Mouse (Mus musculus) hindbrain, postnatal 0 days (tissue): ENCODE results near the gene Inpp4b. TPM values are rescaled to one million over a fixed set of nuclear protein-coding genes. Genes with fewer than 3 reads are reported as not detected.
A peak's percentile ranks its signal among the peaks of the same experiment; 100 is the strongest.
"Not testable (repeated sequence)": the region's sequence is repeated elsewhere in the genome, so short reads cannot be mapped to it uniquely, and the experiment has no call there.

ENCODE experiments used
- ATAC-seq: fragments of 200-750 bp; cut with Nextera tagmentation; 2 replicates; pipeline ENCODE4 v1.8.0; 2017; ENCODE audit warnings: mild to moderate bottlenecking, moderate TSS enrichment, moderate library complexity
- DNase-seq: peaks from one replicate; pipeline ENCODE4 v3.0.0-alpha.2; 2015; ENCODE audit warnings: low spot score
- H3K27ac ChIP-seq: fragments of 300-500 bp; sonication (generic); 2 replicates; pipeline ENCODE4 v1.5.1; 2014; ENCODE audit warnings: mild to moderate bottlenecking
- H3K27me3 ChIP-seq: fragments of 300-500 bp; sonication (generic); 2 replicates; pipeline ENCODE4 v1.6.1; 2014; ENCODE audit warnings: low read length, mixed read lengths; ENCODE audit not compliant: insufficient read depth
- H3K36me3 ChIP-seq: fragments of 300-500 bp; sonication (generic); 2 replicates; pipeline ENCODE4 v1.6.1; 2014; ENCODE audit warnings: low read length, mixed read lengths; ENCODE audit not compliant: insufficient read depth
- H3K4me1 ChIP-seq: fragments of 300-500 bp; sonication (generic); 2 replicates; pipeline ENCODE4 v1.6.1; 2014; ENCODE audit warnings: antibody characterized with exemption, low read length, mixed read lengths; ENCODE audit not compliant: insufficient read depth
- H3K4me2 ChIP-seq: fragments of 300-500 bp; sonication (generic); 2 replicates; pipeline ENCODE4 v1.6.1; 2014; ENCODE audit warnings: low read depth, mild to moderate bottlenecking, low read length, moderate library complexity, mixed read lengths
- H3K4me3 ChIP-seq: fragments of 300-500 bp; sonication (generic); 2 replicates; pipeline ENCODE4 v1.5.1; 2014; ENCODE audit warnings: low read length
- H3K9ac ChIP-seq: fragments of 300-500 bp; sonication (generic); replicated peaks from 2 replicates; pipeline ENCODE4 v1.6.1; 2014; ENCODE audit warnings: mild to moderate bottlenecking, low read length, moderate library complexity, mixed read lengths
- H3K9me3 ChIP-seq: fragments of 300-500 bp; sonication (generic); 2 replicates; pipeline ENCODE4 v1.6.1; 2016; ENCODE audit warnings: low read length, mixed read lengths
- CTCF ChIP-seq: IDR thresholded peaks from 2 replicates; pipeline ENCODE4 v1.5.1; 2016; ENCODE audit warnings: antibody characterized with exemption, control low read depth, low read depth
- WGBS: fragments of 180-500 bp; shearing (Covaris S2); extraction: QIAGEN DNeasy Blood & Tissue Kit; methylation state at CpG from one replicate; pipeline ENCODE4 v1.1.7; 2014; 5-methylcytosine and 5-hydroxymethylcytosine counted together
- polyA plus RNA-seq: library from polyadenylated mRNA; unstranded; fragments of >200 nt; fragmentation: Nextera tagmentation; extraction: Ambion mirVana; gene quantifications from 2 replicates; pipeline ENCODE4 v1.2.1, GENCODE M21; 2015
- total RNA-seq: library from RNA; depleted of rRNA; stranded (reverse); fragments of >200 nt; gene quantifications from 2 replicates; pipeline ENCODE4 v1.2.3, GENCODE M21; 2014

The Inpp4b gene
- total and polyA plus RNA-seq, 2 experiments from 2014 or later: 8.1 to 8.2 TPM

GRCm38 (mm10) chr8:82004158-82004557 is 661.8 kb downstream of the Inpp4b start:
- no peak overlapping the region for H3K4me2 ChIP-seq
- no peak overlapping the region for H3K27ac ChIP-seq
- DNase-seq: peak; percentile 37
- peak; percentile 86 for ATAC-seq
- 57% methylated on average over 4 of the region's 4 CpGs for WGBS
- no peak for TF ChIP-seq CTCF
- H3K4me3 ChIP-seq: no peak overlapping the region
- no peaks in the 10 kb centered on the region for H3K4me1 ChIP-seq
- no peaks in the 10 kb centered on the region for H3K27me3 ChIP-seq
- no peaks in the 10 kb centered on the region for H3K9me3 ChIP-seq
- H3K36me3 ChIP-seq: no peaks in the 10 kb centered on the region
- H3K9ac ChIP-seq: no peak overlapping the region

DNA sequence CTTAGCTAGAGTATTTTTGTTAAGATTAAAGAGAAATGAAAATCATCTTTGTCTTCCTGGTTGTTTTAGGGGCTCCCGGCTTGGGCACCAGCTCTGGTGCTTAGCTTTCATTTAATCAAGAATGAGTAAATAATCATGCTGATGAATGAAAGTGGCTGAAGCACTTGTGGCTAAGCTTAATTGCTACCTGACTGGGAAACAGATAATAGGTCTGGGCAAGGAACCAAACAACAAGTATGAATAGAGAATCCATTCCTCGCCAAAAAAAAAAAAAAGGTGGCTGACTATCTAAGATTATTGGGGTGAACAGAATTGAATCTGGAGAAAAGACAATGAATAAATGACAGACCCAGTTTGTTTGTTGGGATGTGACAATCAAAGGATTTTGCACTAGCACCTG is 663.1 kb downstream of the Inpp4b start:
- WGBS: 71% methylated on average over 2 of the region's 2 CpGs
- no peaks in the 10 kb centered on the region for H3K9me3 ChIP-seq
- H3K4me3 ChIP-seq: no peak overlapping the region
- H3K4me2 ChIP-seq: no peak overlapping the region
- DNase-seq: peak; percentile 11
- H3K9ac ChIP-seq: no peak overlapping the region
- H3K4me1 ChIP-seq: no peaks in the 10 kb centered on the region
- ATAC-seq: no peak
- no peak overlapping the region for H3K27ac ChIP-seq
- TF ChIP-seq CTCF: no peak
- H3K36me3 ChIP-seq: no peaks in the 10 kb centered on the region
- H3K27me3 ChIP-seq: no peaks in the 10 kb centered on the region

GRCm38 (mm10) chr8:82017792-82018191 is 675.4 kb downstream of the Inpp4b start:
- no peaks in the 10 kb centered on the region for H3K9me3 ChIP-seq
- H3K9ac ChIP-seq: no peak overlapping the region
- no peaks in the 10 kb centered on the region for H3K27me3 ChIP-seq
- H3K4me2 ChIP-seq: no peak overlapping the region
- no peaks in the 10 kb centered on the region for H3K4me1 ChIP-seq
- WGBS: 60% methylated on average over 5 of the region's 5 CpGs
- ATAC-seq: no peak
- H3K27ac ChIP-seq: no peak overlapping the region
- H3K36me3 ChIP-seq: no peaks in the 10 kb centered on the region
- DNase-seq: no peak
- TF ChIP-seq CTCF: no peak
- no peak overlapping the region for H3K4me3 ChIP-seq

GRCm38 (mm10) chr8:82027401-82027800 is 685.0 kb downstream of the Inpp4b start:
- no peak overlapping the region for H3K27ac ChIP-seq
- 24% methylated on average over 3 of the region's 3 CpGs for WGBS

DNA sequence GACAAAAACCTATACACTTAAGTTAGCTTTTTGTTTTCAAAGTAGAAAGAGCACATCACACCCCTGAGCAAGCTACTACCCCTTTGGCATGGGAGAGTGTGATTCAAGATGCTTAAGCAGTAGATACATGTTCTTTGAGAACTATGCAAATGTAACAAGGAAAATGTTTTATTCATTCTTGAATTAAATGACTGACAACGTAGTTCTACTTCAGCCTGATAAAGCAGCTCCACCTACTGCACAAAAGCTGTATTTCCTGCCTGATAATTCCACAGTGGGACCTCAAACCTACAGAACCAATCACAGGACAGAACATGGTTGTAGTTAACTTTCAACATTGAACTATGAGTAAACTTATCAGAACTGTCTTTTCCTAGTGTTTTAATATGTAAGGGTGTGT is 686.5 kb downstream of the Inpp4b start:
- DNase-seq (peak; percentile 72), ATAC-seq (no peak)
- no peak overlapping the region for H3K9ac ChIP-seq
- H3K27ac ChIP-seq: no peak overlapping the region
- H3K36me3 ChIP-seq: no peaks in the 10 kb centered on the region
- 18% methylated on average over 1 of the region's 1 CpGs for whole genome bisulfite sequencing
- H3K9me3 ChIP-seq: no peaks in the 10 kb centered on the region
- H3K4me1 ChIP-seq: no peaks in the 10 kb centered on the region
- H3K27me3 ChIP-seq: no peaks in the 10 kb centered on the region
- peak; percentile 81 for TF ChIP-seq CTCF
- H3K4me3 ChIP-seq: no peak overlapping the region
- no peak overlapping the region for H3K4me2 ChIP-seq

More at GRCm38 (mm10) chr8:82027401-82027800, 685.0 kb downstream of the Inpp4b start:
- peak; percentile 89 for ATAC-seq
- DNase-seq: peak; percentile 72
- Histone ChIP-seq H3K9ac (no peak overlapping the region), H3K4me3 (no peak overlapping the region), H3K4me1 (no peaks in the 10 kb centered on the region), H3K9me3 (no peaks in the 10 kb centered on the region), H3K27me3 (no peaks in the 10 kb centered on the region), H3K4me2 (no peak overlapping the region), H3K36me3 (no peaks in the 10 kb centered on the region)
- TF ChIP-seq CTCF: no peak

- not testable (repeated sequence) for DNase-seq, H3K9me3 ChIP-seq, H3K4me1 ChIP-seq, H3K4me2 ChIP-seq, H3K36me3 ChIP-seq, ATAC-seq, H3K9ac ChIP-seq, H3K4me3 ChIP-seq, H3K27me3 ChIP-seq, H3K27ac ChIP-seq
- peak; percentile 47 for TF ChIP-seq CTCF
Measured at GRCm38 (mm10) chr8:82032035-82032434, 689.7 kb downstream of the Inpp4b start.

GRCm38 (mm10) chr8:82054030-82054429 is 711.7 kb downstream of the Inpp4b start:
- DNase-seq (no peak), ATAC-seq (no peak)
- no peak overlapping the region for H3K9ac ChIP-seq
- no peak overlapping the region for H3K4me2 ChIP-seq
- H3K4me3 ChIP-seq: no peak overlapping the region
- H3K27me3 ChIP-seq: no peaks in the 10 kb centered on the region
- H3K4me1 ChIP-seq: no peaks in the 10 kb centered on the region
- no peak overlapping the region for H3K27ac ChIP-seq
- 75% methylated on average over 3 of the region's 3 CpGs for WGBS
- no peaks in the 10 kb centered on the region for H3K36me3 ChIP-seq
- TF ChIP-seq CTCF: no peak
- H3K9me3 ChIP-seq: no peaks in the 10 kb centered on the region
